Mouse (Mus musculus) urinary bladder, postnatal 25 days (tissue): ENCODE results near the gene Zfp65.
"Not testable (repeated sequence)": the region's sequence is repeated elsewhere in the genome, so short reads cannot be mapped to it uniquely, and the experiment has no call there.

Source experiments
- DNase-seq: peaks from one replicate; pipeline ENCODE4 v3.0.0; 2022; ENCODE audit warnings: low spot score

Gene Zfp65

DNA sequence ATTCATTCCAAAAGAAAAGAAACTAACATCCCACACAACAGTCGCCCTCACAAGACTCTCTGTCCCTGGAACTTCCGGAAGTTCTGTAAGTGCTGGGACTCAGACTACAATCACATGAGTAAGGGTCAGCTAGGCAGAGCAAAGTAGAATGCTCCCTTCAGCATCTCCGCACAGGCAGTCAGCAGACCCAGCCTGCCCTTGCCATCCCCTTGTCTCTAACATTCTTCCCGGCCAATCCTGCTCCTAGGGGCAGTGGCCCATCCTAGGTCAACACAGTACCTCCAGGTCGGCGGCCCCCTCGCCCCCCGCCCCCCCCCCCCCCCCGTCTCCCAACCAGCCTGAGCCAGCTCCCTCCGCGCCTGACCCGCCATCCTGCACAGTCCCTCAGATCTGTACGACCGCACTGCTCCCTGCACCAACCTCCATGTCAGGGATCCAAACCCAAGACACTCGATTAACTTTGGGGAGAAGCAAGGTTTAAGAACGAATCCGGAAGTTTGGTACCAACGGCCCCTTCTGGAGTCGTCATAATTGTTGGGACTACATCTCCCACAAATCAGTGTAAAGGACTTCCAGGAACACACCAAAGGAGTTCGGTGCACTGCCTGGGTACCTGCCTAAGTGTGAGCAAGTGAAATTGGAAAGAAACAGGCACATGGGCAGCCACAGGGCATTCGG, at the start of gene Zfp65:
TSS of gene Zfp65 (minus strand) at position 533 of the 678 bp plus-strand sequence.
- peak; percentile 33 for DNase-seq

GRCm38 (mm10) chr13:67763031-67763768, 34.2 kb upstream of the Zfp65 start:
- no peak for DNase-seq

- no peak for DNase-seq
Measured at GRCm38 (mm10) chr13:67759966-67760365, 31.0 kb upstream of the Zfp65 start.

GRCm38 (mm10) chr13:67755761-67756160, 26.8 kb upstream of the Zfp65 start:
- DNase-seq: no peak

GRCm38 (mm10) chr13:67754333-67755306, 25.6 kb upstream of the Zfp65 start, which contains the start of gene Zfp85:
TSS of gene Zfp85 (minus strand) at chr13:67755228.
- peak; percentile 55 for DNase-seq

DNA sequence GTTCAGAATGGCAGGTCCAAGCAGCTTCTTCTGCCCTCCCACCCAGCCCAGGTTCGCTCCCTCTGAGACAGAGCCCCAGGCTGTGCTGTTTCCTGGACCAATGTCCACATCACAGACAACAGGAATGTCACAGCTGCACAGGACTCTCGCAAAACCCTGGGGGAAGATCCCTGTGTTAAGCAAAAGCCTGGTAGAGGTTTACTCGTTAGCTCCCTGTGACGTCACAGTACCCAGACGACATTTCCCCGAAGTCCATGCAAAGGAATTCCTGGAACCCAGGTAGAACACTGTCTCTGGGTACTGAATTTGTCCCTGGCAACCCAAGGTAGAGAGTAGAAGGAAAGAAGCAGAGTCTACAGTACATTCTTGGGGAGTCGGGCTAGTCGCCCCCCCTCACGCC, 14.9 kb upstream of the Zfp65 start:
- no peak for DNase-seq

DNA sequence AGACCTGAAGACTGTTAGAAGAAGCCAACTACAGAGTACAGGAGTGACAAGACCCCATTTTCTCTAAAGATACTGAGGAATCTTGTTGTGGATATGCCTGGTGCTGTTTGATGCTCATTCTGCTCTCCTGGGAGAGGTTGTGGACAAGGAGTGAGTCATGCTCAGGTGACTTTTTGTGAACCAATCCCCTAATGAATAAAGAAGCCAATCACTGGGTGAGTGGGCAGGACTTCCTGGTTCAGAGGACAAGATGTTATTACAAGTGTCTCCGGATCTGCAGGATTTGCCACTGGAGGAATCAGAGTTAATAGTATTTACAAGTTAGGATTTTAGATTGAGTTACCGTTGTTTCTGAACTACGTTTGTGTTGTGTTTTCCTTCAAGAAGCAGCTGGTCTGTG, 14.0 kb upstream of the Zfp65 start:
- no peak for DNase-seq

DNA sequence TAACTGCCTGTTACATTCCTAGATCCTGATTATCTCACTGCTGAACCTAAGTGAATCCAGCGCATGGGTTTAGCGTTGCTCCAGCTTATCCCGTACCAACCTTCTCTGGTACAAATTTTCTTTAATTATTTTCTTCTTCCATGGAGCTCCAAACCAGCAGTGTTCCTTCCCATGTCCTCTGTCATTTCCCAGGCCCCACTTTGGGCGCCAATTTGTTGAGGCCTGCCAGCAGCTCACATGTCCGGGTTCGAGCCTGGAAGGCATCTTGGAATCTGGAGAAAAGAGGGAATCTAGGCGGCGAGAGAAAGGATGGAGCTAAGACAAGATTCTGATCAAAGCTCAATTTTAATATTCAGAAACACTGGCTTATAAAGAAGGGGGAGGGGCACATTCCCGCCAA, 5.4 kb upstream of the Zfp65 start:
- not testable (repeated sequence) for DNase-seq

- DNase-seq: peak; percentile 6
Measured at GRCm38 (mm10) chr13:67729441-67729840, 468 bp upstream of the Zfp65 start.

DNA sequence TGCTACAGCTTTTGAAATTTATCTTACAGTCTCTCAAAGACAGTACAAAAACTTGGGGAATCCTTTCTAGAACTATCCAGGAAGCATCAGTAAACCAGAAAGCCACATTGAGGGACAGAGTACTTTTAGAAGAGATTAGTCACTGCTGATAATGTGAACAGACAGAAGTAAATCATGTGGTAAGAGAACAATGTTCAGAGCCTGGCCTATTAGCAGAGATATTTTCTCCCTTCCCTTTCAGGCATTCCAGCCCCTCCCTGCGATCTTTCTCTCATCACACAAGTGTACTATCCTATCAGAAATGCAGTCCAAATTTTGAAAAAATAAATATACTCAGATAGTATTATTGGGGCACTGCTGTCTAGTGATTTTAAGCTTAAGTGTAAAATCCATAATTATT, 867 bp downstream of the Zfp65 start:
- no peak for DNase-seq

DNA sequence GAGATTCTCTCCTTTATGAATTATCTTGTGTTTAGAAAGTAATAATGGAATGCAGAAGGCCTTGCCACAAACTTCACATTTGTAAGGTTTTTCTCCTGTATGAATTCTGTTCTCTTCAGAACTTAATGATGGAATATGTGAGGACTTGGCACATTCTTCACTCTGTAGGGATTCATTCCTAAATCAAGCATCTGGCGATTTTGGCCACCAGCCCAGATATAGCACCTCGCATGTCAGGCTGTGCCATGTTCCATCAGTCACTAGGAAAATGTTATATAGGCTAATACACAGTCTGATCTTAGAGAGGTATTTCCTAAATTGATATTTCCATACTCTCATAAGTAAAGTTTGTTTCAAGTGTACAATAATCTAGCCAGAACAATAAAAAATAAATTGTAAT, 3.6 kb downstream of the Zfp65 start:
- DNase-seq: not testable (repeated sequence)

DNA sequence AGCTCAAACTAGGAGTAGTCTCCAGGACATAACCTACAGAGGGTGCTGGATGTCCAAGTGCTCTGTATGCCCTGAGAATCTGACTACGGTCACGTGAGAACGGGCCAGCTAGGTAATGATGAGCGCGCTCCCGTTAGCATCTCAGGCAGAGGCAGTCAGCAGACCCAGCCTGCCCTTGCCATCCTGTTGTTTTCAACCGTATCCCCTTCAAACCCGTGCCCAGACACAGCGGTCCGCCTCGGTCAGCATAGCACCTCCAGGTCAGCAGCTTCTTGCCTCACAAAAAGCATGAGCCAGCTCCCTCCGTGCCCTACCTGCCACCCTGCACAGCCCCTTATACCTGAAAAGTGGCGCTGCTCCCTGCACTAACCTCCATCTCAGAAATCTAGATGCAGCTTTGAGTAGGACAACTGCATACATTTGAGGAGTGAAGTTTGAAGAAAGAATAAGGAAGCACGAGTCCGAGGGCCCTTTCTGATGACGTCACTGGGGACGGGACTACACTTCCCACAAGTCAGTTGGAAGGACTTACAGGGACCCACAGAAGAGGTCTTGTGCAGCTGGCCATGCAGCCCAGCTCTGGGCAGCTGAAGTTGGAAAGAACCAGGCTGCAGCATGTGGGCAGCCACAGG, 5.0 kb downstream of the Zfp65 start:
- peak; percentile 79 for DNase-seq

DNA sequence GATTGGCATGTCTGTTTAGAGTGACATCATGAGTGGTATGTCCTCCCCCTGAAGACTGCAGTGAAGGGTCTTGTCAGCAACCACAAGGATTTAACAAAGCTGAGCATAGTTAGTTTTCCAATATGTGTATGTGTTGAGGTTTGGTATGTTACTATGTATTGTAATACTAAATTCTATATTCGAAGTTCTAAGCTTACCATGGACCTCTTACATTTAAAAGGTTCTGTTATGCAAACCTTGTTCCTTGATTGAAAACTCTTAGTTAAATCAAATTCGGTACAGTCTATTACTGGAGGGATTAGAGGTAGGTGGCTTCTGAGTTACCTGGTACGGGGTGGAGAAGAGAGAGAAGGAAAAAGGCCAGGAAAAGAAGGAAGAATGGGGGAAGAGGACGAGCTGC, 42.0 kb downstream of the Zfp65 start, which contains the start of gene Zfp738:
TSS of gene Zfp738 (minus strand) at position 101 of the 400 bp plus-strand sequence.
- no peak for DNase-seq

GRCm38 (mm10) chr13:67683841-67684240, 45.1 kb downstream of the Zfp65 start:
- DNase-seq: not testable (repeated sequence)

DNA sequence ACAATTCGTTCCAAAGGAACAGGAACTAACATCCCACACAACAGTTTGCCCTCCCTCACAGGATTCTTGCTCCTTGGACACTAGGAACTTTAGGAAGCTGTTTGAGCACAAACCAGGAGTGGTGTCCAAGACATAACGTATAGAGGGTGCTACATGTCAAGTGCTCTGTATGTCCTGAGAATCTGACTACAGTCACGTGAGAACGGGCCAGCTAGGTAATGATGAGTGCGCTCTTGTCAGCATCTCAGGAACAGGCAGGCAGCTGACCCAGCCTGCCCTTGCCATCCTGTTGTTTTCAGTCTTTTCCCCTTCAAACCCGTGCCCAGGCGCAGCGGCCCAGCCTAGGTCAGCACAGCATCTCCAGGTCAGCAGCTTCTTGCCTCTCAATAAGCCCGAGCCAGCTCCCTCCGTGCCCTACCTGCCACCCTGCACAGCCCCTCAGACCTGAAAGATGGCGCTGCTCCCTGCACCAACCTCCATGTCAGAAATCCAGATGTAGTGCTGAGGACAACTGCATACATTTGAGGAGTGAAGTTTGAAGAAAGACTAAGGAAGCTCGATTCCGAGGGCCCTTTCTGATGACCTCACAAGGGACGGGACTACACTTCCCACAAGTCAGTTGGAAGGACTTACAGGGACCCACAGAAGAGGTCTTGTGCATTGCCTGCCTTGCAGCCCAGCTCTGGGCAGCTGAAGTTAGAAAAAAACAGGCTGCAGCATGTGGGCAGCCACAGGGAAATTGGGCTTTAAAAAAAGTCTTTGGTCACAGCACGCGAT, 45.8 kb downstream of the Zfp65 start:
- peak; percentile 69 for DNase-seq

- DNase-seq: no peak
Measured at GRCm38 (mm10) chr13:67674902-67675301, 54.1 kb downstream of the Zfp65 start.
